13 mouse cellular contexts compared by ENCODE assay signal in genomic region chr14:26161156-26161555, GRCm38 (mm10). TPM values are rescaled to one million over a fixed set of nuclear protein-coding genes. Genes with fewer than 3 reads are reported as not detected.
"Had no signal": no experiment of that assay in that cellular context is flagged by ENCODE, and none has a peak within 500 bp of the region (broad histone marks: within the 10 kb centered on the region; RNA-seq: fewer than 3 reads in every experiment).

No protein-coding gene starts in this region.

RNA-seq across cellular contexts. Expression of gene Plac9b, which starts 21.1 kb away (rescaled TPM):
- polyA plus RNA-seq: embryonic facial prominence, embryonic 10.5 days; erythroblast, embryonic 14.5 days; forebrain, embryonic 10.5 days had no signal

RNA-seq across cellular contexts. Expression of gene Duxbl2, which starts 43.0 kb away (rescaled TPM):
- polyA plus RNA-seq: cerebellum, adult 2 months; embryonic facial prominence, embryonic 10.5 days; embryonic facial prominence, embryonic 11.5 days; embryonic facial prominence, embryonic 12.5 days; embryonic facial prominence, embryonic 13.5 days; erythroblast, embryonic 14.5 days; forebrain, embryonic 10.5 days; forebrain, embryonic 11.5 days; forebrain, embryonic 13.5 days; forebrain, embryonic 14.5 days; forebrain, embryonic 15.5 days; forebrain, embryonic 16.5 days; forebrain, postnatal 0 days had no signal
